Mouse (Mus musculus): ENCODE measurements around the gene Tenm4. TPM values are rescaled to one million over a fixed set of nuclear protein-coding genes. Genes with fewer than 3 reads are reported as not detected.
A peak's percentile ranks its signal among the peaks of the same experiment; 100 is the strongest.

Gene Tenm4
- polyA plus RNA-seq, 1 experiment from 2014 or later: 36.3 TPM

DNA sequence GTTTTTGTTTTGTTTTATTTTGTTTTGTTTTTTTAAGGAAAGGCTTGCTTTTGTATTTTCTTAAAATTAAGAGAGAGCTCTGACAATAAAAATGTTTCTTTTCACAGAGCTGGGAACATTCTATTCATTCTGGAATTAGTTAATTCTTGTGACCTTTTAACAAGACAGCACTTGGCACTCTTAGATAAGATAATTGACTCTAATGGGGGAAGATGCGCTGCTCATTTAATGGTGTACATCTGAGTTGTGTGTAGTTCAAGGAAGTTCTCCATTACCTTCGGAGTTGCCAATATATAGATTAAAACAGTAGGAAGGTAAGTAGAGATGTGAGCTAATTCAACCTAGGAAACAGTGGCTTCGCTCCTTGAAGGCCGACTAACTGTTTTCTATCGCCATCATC is 554.6 kb downstream of the Tenm4 start:
- Histone ChIP-seq H3K9me3 (no peaks in the 10 kb centered on the region), H3K4me1 (no peaks in the 10 kb centered on the region), H3K4me3 (no peak overlapping the region), H3K27ac (no peak overlapping the region), H3K27me3 (no peaks in the 10 kb centered on the region), H3K9ac (no peak overlapping the region), H3K36me3 (peaks cover 4% of the 10 kb centered on the region; the same call in 1 of the 2 replicates), H3K4me2 (no peak overlapping the region)
- ATAC-seq (ENCODE audit: insufficient number of reproducible peaks, low FRiP score, low TSS enrichment, low read depth): no peak
- 94% methylated on average over 5 of the region's 5 CpGs for WGBS

DNA sequence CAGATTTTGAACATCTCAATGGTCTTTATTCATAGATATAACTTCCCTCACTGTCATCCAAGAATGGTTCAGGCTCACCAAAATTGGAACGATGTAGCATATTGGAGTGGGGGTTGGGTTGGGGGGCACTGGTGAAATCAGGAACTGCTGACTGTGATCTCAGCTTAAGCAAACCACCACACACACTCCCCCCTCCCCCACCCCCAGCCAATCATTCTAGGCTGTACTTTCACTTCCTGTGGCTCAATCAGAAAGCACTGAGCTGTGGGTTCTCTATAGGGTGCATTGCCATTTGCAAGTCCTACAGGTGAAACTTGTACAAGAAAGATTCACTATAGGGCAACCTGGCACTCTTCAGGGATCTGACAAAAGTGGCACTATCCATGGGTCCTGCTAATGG is 559.3 kb downstream of the Tenm4 start:
- H3K4me2 ChIP-seq: no peak overlapping the region
- H3K4me1 ChIP-seq: peaks cover 19% of the 10 kb centered on the region
- no peaks in the 10 kb centered on the region for H3K36me3 ChIP-seq
- ATAC-seq (ENCODE audit: insufficient number of reproducible peaks, low FRiP score, low TSS enrichment, low read depth): no peak
- no peak overlapping the region for H3K9ac ChIP-seq
- H3K4me3 ChIP-seq: no peak overlapping the region
- no peak overlapping the region for H3K27ac ChIP-seq
- H3K27me3 ChIP-seq: no peaks in the 10 kb centered on the region
- WGBS: 86% methylated on average over 1 of the region's 1 CpGs
- H3K9me3 ChIP-seq: no peaks in the 10 kb centered on the region

DNA sequence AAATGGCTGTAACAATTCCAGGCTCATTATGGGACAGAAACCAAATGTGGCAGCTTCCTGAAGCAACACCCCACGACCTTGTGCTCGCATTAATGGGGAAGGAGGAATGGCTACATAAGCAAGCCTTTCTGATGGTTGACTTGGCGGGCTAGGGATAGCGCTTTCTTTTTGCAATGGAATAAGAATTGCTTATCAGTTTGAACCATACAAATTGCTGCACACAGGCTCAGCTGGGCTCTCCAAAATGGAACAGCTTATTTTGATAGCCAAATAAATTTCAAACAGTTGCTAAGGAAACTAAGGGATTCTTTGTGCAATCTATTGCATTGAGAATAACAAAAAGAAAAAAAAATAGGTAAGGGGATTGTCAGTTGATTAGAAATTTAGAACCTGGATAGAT is 560.9 kb downstream of the Tenm4 start:
- ATAC-seq (ENCODE audit: insufficient number of reproducible peaks, low FRiP score, low TSS enrichment, low read depth): no peak
- 84% methylated on average over 4 of the region's 4 CpGs for WGBS
- Histone ChIP-seq H3K27me3 (no peaks in the 10 kb centered on the region), H3K4me1 (peaks cover 25% of the 10 kb centered on the region), H3K27ac (no peak overlapping the region), H3K36me3 (no peaks in the 10 kb centered on the region), H3K4me3 (no peak overlapping the region), H3K9me3 (no peaks in the 10 kb centered on the region), H3K9ac (no peak overlapping the region), H3K4me2 (no peak overlapping the region)

DNA sequence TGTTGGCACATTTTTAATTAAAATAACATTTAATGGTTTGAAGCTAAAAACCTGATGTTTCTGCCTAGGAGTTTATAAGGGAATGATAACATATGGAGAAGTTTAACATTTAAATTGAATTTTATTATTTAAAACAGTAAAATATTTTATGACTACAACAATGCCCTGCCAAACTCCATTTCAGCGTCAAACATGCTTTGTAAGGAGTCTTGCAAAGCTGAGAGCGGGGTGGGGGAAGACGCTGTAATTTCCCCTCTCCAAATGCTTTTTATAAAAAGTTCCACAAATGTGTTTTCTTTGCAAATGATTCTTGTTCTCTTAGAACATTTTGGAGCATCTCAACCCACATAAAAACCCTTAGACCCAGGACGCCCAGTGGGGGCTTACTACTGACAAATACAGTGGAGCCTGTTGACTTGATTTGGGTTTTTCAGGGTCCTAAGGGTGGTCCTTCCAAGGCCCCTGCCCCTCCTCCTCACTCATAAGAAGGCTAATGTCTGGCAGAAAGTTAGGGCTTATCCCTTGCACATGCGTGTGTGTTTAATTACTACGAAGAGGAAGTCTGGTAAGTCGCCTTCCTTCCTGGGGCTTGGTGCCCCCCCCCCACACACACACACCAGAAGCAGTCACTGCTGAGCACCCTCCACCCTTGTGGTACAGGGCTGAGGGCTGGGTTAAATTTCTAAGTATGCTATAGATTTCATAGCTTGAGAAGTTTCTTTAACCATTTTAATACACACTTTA is 563.4 kb downstream of the Tenm4 start:
- H3K9ac ChIP-seq: no peak overlapping the region
- H3K9me3 ChIP-seq: no peaks in the 10 kb centered on the region
- H3K4me3 ChIP-seq: no peak overlapping the region
- H3K27ac ChIP-seq: peak overlapping the region; percentile 85
- H3K4me2 ChIP-seq: peak overlapping the region; percentile 20; the same call in 1 of the 2 replicates
- peaks cover 25% of the 10 kb centered on the region for H3K4me1 ChIP-seq
- H3K27me3 ChIP-seq: no peaks in the 10 kb centered on the region
- WGBS: 26% methylated on average over 7 of the region's 7 CpGs
- ATAC-seq (ENCODE audit: insufficient number of reproducible peaks, low FRiP score, low TSS enrichment, low read depth): peak; percentile 87
- peaks cover 4% of the 10 kb centered on the region; the same call in 1 of the 2 replicates for H3K36me3 ChIP-seq

DNA sequence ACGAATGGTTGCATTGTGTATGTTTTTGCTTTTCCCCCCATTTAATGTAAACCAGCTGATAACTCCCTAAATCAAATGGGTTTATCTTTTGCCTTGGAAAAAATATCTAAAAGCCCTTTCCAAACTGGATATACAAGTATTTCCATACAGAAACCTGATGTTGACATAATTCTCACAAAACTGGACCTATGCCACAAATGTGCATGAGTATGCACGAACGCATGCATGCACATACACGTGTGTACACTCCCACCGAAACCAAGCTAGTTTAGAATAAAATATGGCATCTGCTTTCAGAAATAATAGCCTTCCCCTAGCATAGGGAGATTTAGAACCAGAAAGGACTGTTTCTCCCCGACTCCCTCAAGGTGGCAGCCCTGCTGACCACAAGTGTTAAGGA is 569.6 kb downstream of the Tenm4 start:
- Histone ChIP-seq H3K9me3 (no peaks in the 10 kb centered on the region), H3K4me1 (peaks cover 23% of the 10 kb centered on the region), H3K9ac (no peak overlapping the region), H3K36me3 (peaks cover 4% of the 10 kb centered on the region; the same call in 1 of the 2 replicates), H3K4me3 (no peak overlapping the region), H3K4me2 (no peak overlapping the region), H3K27me3 (no peaks in the 10 kb centered on the region), H3K27ac (peak overlapping the region; percentile 54; the same call in 1 of the 2 replicates)
- no peak for ATAC-seq (ENCODE audit: insufficient number of reproducible peaks, low FRiP score, low TSS enrichment, low read depth)
- 41% methylated on average over 6 of the region's 6 CpGs for WGBS

DNA sequence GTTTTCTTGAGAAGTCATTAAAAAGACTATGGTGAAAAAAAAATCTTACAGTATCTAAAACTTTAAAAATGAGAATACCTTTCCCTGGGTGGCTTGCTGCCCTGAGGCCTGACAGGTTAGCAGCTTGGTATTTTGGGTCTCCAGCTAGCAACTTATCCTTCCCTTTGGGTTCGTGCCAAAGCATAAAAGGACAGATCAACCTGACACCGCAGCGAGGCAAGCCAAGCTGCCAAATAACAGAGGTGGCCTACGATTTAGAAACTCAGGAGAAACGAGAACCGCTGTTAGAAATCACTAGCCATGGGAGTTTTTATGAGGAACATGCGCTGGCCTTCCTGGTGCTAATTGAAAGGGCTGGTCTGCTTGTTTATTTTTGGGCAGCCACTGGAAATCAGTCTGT is 571.2 kb downstream of the Tenm4 start:
- no peak overlapping the region for H3K9ac ChIP-seq
- H3K4me3 ChIP-seq: no peak overlapping the region
- H3K27me3 ChIP-seq: no peaks in the 10 kb centered on the region
- ATAC-seq (ENCODE audit: insufficient number of reproducible peaks, low FRiP score, low TSS enrichment, low read depth): no peak
- H3K4me1 ChIP-seq: peaks cover 24% of the 10 kb centered on the region
- H3K9me3 ChIP-seq: no peaks in the 10 kb centered on the region
- no peak overlapping the region; the same call in 1 of the 2 replicates for H3K27ac ChIP-seq
- peaks cover 4% of the 10 kb centered on the region; the same call in 1 of the 2 replicates for H3K36me3 ChIP-seq
- WGBS: 23% methylated on average over 7 of the region's 7 CpGs
- H3K4me2 ChIP-seq: no peak overlapping the region

DNA sequence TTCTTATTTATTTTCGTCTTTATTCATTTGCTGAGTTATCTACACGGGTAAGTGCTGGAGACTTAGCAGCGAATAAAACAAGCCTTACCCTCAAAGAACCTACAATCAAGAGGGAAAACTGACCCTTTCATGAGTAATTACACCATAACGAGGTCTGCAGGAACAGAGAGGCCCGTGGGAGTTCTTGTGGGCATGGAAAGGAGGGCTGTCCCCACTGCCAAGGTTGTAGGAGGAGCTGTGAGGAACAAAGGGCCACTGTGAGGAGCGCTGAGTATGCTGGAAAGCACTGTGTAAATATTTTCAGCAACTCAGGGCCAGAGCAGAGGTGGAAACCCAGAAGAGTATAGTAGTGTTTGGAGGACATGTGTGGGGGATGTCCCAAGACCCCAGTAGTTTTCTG is 574.9 kb downstream of the Tenm4 start:
- Histone ChIP-seq H3K27ac (peak overlapping the region; percentile 63), H3K9me3 (no peaks in the 10 kb centered on the region), H3K27me3 (no peaks in the 10 kb centered on the region), H3K36me3 (no peaks in the 10 kb centered on the region), H3K4me3 (no peak overlapping the region), H3K4me1 (peaks cover 41% of the 10 kb centered on the region), H3K4me2 (no peak overlapping the region), H3K9ac (no peak overlapping the region)
- ATAC-seq (ENCODE audit: insufficient number of reproducible peaks, low FRiP score, low TSS enrichment, low read depth): peak; percentile 82
- 25% methylated on average over 6 of the region's 6 CpGs for WGBS

DNA sequence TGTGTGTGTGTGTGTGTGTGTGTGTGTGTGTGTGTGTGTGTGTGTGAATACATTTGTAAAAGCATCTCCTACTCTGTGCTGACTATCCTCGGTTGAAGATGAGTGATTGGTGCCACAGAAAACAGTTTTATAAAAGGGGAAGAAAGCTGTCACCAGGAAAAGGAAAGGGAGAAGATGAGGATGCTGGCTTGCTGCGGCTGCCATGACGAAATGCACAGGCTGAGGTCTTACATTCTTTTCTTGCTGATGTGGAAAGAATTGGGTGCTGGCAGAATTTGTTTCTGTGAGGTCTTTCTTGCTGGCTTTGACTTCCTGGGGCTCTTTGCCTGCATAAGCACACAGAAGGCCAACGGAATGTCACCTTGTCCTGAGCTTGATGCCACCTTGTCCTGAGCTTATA is 575.7 kb downstream of the Tenm4 start:
- peaks cover 40% of the 10 kb centered on the region for H3K4me1 ChIP-seq
- no peak overlapping the region for H3K4me3 ChIP-seq
- H3K9ac ChIP-seq: no peak overlapping the region
- WGBS: 82% methylated on average over 4 of the region's 4 CpGs
- no peaks in the 10 kb centered on the region for H3K27me3 ChIP-seq
- no peaks in the 10 kb centered on the region for H3K9me3 ChIP-seq
- no peaks in the 10 kb centered on the region for H3K36me3 ChIP-seq
- H3K4me2 ChIP-seq: no peak overlapping the region
- H3K27ac ChIP-seq: no peak overlapping the region
- ATAC-seq (ENCODE audit: insufficient number of reproducible peaks, low FRiP score, low TSS enrichment, low read depth): no peak

DNA sequence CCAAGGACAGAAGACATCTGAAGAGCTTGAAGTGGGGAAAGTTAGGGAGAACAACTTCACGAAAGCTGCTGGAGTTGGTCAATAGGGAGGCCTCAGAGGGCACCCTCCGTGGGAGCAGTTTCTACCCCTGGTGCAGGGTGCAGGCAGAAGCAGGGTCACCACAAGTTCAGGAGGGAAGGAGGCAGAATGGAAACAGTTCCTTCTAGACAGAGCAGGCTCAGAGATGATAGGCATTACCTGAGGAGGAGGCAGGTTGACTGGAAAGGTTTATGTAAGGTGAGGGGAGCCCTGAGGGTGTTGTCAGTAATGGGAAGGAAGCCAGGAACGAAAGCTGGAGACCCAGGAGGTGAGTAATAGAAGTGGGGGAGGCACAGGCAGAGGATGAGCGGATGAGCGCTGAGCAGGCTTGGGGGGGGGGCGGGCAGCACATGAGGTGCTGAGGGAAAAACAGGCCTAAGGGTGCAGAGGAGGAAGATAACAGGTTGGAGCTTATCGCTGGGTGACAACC is 577.5 kb downstream of the Tenm4 start:
- WGBS: 59% methylated on average over 7 of the region's 7 CpGs
- Histone ChIP-seq H3K4me1 (peaks cover 32% of the 10 kb centered on the region), H3K9ac (no peak overlapping the region), H3K4me2 (no peak overlapping the region), H3K9me3 (no peaks in the 10 kb centered on the region), H3K27ac (no peak overlapping the region), H3K36me3 (no peaks in the 10 kb centered on the region), H3K4me3 (no peak overlapping the region), H3K27me3 (no peaks in the 10 kb centered on the region)
- ATAC-seq (ENCODE audit: insufficient number of reproducible peaks, low FRiP score, low TSS enrichment, low read depth): no peak

DNA sequence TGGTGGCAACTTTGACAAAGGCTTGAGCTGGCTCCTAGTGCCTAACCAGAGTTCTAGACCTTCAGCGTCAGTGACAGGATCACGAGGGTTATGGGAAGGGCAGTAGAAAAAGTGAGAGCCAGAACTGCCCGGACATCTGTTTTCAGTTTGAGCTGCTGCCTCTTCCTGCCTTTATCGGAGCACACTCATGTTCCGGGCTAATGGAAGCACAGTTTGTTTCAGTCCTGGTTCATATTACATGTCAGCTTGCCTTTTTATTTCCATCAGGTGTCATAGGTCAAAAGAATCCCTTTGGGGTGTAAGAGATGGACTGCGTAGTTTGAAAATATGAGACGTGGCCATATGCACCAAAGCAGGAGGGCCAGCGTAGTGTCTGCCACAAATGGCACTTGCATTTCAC is 578.7 kb downstream of the Tenm4 start:
- no peak for ATAC-seq (ENCODE audit: insufficient number of reproducible peaks, low FRiP score, low TSS enrichment, low read depth)
- peaks cover 35% of the 10 kb centered on the region for H3K4me1 ChIP-seq
- H3K27me3 ChIP-seq: no peaks in the 10 kb centered on the region
- H3K9me3 ChIP-seq: no peaks in the 10 kb centered on the region
- H3K36me3 ChIP-seq: no peaks in the 10 kb centered on the region
- no peak overlapping the region for H3K27ac ChIP-seq
- H3K4me3 ChIP-seq: no peak overlapping the region
- 30% methylated on average over 8 of the region's 8 CpGs for WGBS
- no peak overlapping the region for H3K4me2 ChIP-seq
- no peak overlapping the region for H3K9ac ChIP-seq

DNA sequence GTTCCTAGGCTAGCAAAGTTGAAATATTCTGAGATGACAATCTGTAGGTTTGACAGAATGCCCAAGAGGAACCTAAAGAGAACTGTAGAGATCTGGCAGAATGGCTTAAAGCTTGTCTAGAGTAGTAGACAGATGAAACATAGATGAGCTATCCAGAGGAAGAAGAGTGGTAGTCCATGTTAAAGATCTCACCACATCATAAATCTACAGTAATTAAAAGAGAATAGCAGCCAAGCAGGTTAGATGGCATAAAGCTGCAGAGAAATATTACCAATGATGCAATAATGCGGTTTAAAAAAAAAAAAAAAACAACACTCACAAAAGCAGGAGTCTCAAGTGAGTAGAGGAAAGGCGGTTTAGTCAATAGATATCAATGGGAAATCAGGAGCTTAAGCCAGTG is 580.2 kb downstream of the Tenm4 start:
- Histone ChIP-seq H3K4me2 (no peak overlapping the region), H3K4me1 (peaks cover 41% of the 10 kb centered on the region), H3K27me3 (no peaks in the 10 kb centered on the region), H3K27ac (no peak overlapping the region), H3K9me3 (no peaks in the 10 kb centered on the region), H3K4me3 (no peak overlapping the region), H3K9ac (no peak overlapping the region), H3K36me3 (no peaks in the 10 kb centered on the region)
- no peak for ATAC-seq (ENCODE audit: insufficient number of reproducible peaks, low FRiP score, low TSS enrichment, low read depth)
- WGBS: 83% methylated on average over 2 of the region's 2 CpGs

DNA sequence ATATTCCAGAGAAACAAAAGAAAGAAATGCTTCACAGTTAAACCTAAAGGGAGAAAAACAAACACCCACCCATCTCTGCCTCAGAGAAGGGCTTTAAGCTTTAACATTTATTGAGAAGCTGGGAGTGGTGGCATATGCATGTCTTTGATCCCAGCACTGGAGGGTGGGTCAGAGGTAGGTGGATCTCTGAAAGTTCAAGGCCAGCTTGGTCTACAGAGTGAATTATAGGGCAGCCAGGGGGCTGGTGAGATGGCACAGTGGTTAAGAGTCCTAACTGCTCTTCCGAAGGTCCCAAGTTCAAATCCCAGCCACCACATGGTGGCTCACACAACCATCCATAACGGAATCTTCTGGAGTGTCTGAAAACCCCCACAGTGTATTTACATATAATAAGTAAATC is 581.7 kb downstream of the Tenm4 start:
- Histone ChIP-seq H3K9ac (no peak overlapping the region), H3K27me3 (no peaks in the 10 kb centered on the region), H3K4me3 (no peak overlapping the region), H3K27ac (no peak overlapping the region), H3K36me3 (no peaks in the 10 kb centered on the region), H3K9me3 (no peaks in the 10 kb centered on the region), H3K4me2 (no peak overlapping the region), H3K4me1 (peaks cover 48% of the 10 kb centered on the region)
- ATAC-seq (ENCODE audit: insufficient number of reproducible peaks, low FRiP score, low TSS enrichment, low read depth): no peak
- 92% methylated on average over 2 of the region's 2 CpGs for WGBS
